Comparison of ENCODE assay signal across 10 mouse cellular contexts in the genomic region with DNA sequence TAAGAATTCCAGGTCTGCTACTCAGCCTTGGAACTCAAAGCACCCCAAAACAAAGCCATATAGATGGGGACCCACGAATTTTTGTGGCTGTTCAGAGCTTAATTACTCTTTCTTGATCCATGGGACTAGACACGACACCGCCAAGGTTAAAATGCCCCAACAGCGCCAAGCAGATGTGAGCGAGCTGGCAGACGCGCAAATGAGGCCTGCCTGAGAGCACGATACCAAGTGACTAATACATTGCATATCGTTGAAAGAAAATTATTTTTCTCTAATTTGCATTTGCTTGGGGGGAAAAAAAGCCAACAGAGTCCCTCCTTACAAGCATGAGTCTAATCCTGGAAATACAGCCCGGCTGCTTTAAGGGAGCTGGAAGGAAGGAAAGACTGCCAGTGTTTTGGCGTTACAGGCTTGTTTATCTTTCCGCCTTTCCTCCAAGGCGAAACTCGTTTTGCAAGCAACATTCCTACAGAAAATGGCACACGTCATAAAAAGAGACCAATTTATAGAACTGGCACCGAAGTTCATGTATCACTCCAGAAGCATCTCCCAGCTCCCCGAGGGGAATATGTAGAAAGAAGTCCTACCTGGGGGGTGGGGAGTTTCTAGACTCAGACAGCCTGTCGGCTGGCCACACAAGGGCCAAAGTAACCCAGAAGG.
DNase-seq lines count a peak whose midpoint lies in the region; ATAC-seq and TF ChIP-seq lines count a peak whose summit lies in the region.
"Had no signal": no experiment of that assay in that cellular context is flagged by ENCODE, and none has a peak within 500 bp of the region (broad histone marks: within the 10 kb centered on the region; RNA-seq: fewer than 3 reads in every experiment).

No protein-coding gene starts in this region.

- H3K36me3 ChIP-seq in lung, embryonic 14.5 days (ENCODE audit: insufficient read depth), result no peaks in the 10 kb centered on the region
- H3K36me3 ChIP-seq in forebrain, embryonic 13.5 days (ENCODE audit: poor library complexity, severe bottlenecking), result no peaks in the 10 kb centered on the region

- peak overlapping the region; percentile 70; the same call in 1 of the 2 replicates for H3K27ac ChIP-seq in lung, embryonic 14.5 days (ENCODE audit: low read depth)
- H3K27ac ChIP-seq in forebrain, embryonic 13.5 days, result peak overlapping the region; percentile 90

- peak; percentile 47 for DNase-seq in adrenal gland, adult 2 months
- DNase-seq in adrenal gland, postnatal 10 days, result no peak
- DNase-seq in lung, embryonic 14.5 days, result peak; percentile 68
- no peak for DNase-seq in lung, adult 18-20 months
- DNase-seq in lung, postnatal 36 days, result peak; percentile 40
- DNase-seq in retina, postnatal 1 day, result no peak
- no peak for DNase-seq in cerebellum, adult 11-12 months

- ATAC-seq in lung, embryonic 14.5 days (ENCODE audit: insufficient read depth), result no peak
- no peak for ATAC-seq in forebrain, embryonic 13.5 days
- ATAC-seq: inflammation-experienced regulatory T-cells, adult 6 months had no signal

- H3K9ac ChIP-seq in lung, embryonic 14.5 days, result no peak overlapping the region
- 0 out of 2 replicates have a peak overlapping the region, but pooled peaks have one; percentile 5 for H3K9ac ChIP-seq in forebrain, embryonic 13.5 days

- peaks cover 60% of the 10 kb centered on the region for H3K4me1 ChIP-seq in lung, embryonic 14.5 days (ENCODE audit: insufficient read depth)
- H3K4me1 ChIP-seq in forebrain, embryonic 13.5 days, result peaks cover 98% of the 10 kb centered on the region

- H3K9me3 ChIP-seq in lung, embryonic 14.5 days (ENCODE audit: low read depth, low read length), result no peaks in the 10 kb centered on the region
- no peaks in the 10 kb centered on the region for H3K9me3 ChIP-seq in forebrain, embryonic 13.5 days (replicated peaks)
- H3K9me3 ChIP-seq: megakaryocyte, embryonic 14.5 days had no signal

- peak overlapping the region; percentile 48 for H3K4me2 ChIP-seq in lung, embryonic 14.5 days
- H3K4me2 ChIP-seq in forebrain, embryonic 13.5 days, result peak overlapping the region; percentile 54

- TF ChIP-seq CTCF in lung, embryonic 14.5 days (IDR thresholded peaks at IDR 0.05; ENCODE audit: low read depth), result no peak

- WGBS in lung, embryonic 14.5 days, result 10% methylated on average over 18 of the region's 18 CpGs
- 9% methylated on average over 18 of the region's 18 CpGs for WGBS in forebrain, embryonic 13.5 days

- H3K27me3 ChIP-seq in lung, embryonic 14.5 days (ENCODE audit: insufficient read depth, low read length), result 0 out of 2 replicates have a peak, but pooled peaks cover 5% of the 10 kb centered on the region
- peaks cover 33% of the 10 kb centered on the region; the same call in 1 of the 2 replicates for H3K27me3 ChIP-seq in forebrain, embryonic 13.5 days

- H3K4me3 ChIP-seq in lung, embryonic 14.5 days (ENCODE audit: low read depth, low read length), result no peak overlapping the region
- no peak overlapping the region for H3K4me3 ChIP-seq in forebrain, embryonic 13.5 days
- H3K4me3 ChIP-seq: megakaryocyte, embryonic 14.5 days had no signal

Comparison
In these comparisons a context has a peak if more than half of its experiments do, and no peak if none do; other contexts are left out.
1. DNase-seq: peak in adrenal gland, adult 2 months (single experiment), lung, embryonic 14.5 days (single experiment) and lung, postnatal 36 days (single experiment); none in adrenal gland, postnatal 10 days (single experiment), lung, adult 18-20 months (0 of 2), retina, postnatal 1 day (single experiment) and cerebellum, adult 11-12 months (single experiment).